Mouse (Mus musculus): ENCODE data around the gene Olfr544. TPM values are rescaled to one million over a fixed set of nuclear protein-coding genes. Genes with fewer than 3 reads are reported as not detected.

Gene Olfr544
- total RNA-seq, 2 experiments from 2014 or later = not detected

DNA sequence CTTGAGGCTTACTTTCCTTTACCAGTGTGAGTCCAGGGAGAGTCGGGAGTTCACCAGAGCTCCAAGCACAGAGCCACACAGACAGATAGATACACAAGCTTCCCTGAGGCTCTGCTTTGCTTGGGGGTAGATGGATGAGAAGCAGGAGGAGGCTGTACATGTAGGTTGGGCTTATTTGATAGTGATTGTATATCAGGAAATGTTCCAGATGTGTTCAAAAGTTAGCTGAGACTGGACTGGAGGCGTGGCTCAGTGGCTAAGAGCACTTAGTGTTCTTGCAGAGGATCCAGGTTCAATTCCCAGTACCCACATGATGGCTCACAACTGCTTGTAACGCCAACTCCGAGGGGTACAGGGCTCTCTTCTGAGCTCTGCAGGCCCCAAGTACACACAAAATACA, 9.7 kb downstream of the Olfr544 start:
- DNase-seq (ENCODE audit: low spot score in 2 of 2) = no peak

DNA sequence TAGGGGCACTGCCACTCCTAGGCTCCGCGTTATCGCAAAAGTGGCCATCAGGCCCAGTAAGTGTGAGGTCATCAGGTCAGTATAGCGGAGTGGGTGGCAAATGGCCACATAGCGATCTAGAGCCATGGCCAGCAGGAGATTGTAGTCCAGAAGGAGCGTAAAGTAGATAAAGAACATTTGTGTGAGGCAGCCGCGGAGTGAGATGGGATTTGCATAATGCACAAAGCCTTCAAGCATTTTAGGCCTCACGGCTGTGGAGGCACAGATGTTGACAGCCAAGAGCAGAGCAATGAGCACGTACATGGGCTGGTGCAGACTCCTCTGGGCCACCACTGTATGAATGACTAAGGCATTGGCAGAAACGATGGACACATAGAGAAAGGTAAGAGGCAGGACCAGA, 10.7 kb downstream of the Olfr544 start:
- DNase-seq (ENCODE audit: low spot score in 2 of 2) = no peak

DNA sequence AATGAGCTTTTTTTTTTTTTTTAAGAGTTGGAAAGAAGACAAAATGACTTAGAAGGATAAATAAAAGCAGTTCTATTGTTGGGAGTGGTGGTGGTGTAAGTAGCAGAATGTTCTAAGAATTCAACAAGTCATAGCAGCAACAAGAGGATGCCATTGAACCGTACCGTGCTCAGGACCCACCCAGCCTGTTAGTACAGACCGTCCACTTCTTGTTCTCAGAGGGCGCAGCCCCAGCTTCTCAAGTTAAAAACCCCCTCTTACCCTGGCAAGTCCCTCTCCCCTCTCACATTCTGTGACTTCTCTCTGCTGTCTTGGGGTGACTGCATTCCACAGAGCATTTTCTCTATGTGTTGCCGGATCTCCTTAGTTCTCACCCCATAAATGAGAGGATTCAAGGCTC, 11.5 kb downstream of the Olfr544 start:
- DNase-seq (ENCODE audit: low spot score in 2 of 2) = no peak

DNA sequence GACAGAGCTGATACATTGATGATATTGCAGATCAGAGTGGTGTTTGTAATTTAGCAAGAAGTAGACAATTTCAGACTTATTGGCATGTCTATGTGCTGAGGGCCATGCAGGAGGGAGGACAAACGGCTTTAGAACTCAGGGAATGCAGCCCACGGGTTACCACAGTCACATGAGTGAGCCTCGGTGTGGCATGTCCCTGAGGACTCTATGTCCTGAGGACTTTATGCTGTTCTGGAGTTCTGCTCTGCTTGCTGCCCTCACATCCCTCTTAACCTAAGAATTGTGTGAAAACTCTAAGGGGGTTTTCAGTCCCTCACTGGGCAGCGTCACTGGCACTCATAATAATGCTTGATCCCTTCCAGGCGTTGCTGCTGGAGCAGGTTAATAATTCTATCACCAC, 15.4 kb downstream of the Olfr544 start:
- no peak for DNase-seq (ENCODE audit: low spot score in 2 of 2)

DNA sequence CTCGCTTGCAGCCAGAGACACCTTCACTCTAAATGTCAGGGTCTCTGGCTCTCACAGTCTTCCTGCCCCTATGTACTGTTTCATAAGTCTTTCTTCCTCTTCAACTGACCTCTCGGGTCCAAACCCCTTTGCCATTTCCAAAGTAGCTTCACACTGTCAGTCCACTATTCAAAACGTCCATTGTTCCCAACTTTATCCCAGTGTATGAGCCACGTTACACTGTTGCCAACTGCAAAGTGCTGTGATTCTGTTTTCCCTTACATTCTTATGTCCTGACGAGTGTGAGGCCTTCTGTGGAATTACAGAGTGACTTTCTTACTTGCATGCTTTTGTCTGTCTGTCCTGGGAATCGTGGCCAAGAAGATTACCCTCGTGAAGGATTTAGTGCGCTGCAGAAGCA, 20.5 kb downstream of the Olfr544 start:
- DNase-seq (ENCODE audit: low spot score in 2 of 2) = no peak

DNA sequence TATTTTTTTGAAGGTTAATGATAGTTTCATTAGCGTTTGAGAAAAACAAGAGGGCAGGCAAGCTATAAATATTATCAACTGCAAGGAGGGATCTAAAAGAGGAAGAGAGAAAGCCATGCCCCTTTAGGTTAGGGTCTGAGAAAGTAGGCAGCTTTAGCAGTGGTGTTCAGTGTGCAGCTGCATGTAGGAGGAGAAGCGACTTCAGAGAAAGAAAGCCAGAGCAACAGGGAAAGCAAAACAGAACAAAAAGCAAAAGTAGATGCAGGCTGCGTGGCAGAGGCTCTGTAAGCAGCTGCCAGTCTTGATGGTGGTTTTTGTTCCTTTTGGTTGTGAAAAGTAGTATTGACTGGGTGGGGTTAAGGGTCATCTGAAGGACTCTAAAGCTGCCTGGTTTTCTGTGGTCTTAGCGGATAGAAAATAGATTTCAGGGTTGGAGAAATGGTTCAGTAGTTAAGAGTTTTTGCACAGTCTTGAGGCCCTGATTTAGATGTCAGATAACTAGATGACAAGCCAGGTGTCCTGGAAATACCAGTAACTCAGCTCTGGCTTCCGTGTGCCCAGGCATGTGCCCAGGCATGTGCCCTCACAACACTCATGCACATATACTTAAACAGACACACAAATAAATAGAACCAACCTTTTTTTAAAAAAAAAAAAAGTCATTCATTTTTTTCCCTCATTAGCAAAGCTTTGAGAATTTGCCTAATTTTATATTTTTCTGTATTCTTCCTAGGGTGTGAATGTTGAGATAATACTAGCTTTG, 29.3 kb downstream of the Olfr544 start:
- no peak for DNase-seq (ENCODE audit: low spot score in 2 of 2)

DNA sequence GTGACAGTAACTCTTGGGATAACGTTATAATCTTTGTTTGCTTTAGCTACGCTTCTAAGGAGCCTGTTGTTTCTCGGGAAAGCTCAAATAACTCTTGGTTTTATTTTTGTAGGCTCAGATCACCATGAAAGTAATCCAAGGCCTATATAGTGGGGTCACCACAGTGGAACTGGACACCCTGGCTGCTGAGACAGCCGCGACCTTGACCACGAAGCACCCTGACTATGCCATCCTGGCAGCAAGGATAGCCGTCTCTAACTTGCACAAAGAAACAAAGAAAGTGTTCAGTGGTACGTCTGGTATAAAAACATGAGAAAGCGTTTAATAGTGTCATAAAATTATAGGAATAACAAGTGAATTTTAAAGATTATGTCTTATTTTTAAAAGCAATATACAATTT, 41.7 kb downstream of the Olfr544 start:
- DNase-seq (ENCODE audit: low spot score in 2 of 2) = no peak

DNA sequence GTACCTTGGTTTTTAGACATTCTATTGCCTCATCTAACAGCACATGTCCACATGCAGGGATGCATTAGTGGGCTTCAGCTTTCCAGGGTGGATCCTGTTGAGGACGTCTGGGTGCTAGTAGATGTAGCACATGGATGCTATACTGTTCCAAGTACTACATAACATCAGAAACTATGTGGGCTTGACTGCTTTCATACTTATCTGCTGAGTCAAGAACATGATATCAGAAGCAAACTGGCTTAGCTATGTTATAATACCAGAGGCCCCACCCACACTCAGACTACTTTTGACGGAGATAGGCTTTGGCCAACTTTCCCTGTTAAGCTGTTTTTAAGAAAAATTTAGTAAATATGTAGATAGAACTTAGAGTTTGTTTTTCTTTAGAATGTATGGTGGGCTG, 43.8 kb downstream of the Olfr544 start:
- no peak for DNase-seq (ENCODE audit: low spot score in 2 of 2)

DNA sequence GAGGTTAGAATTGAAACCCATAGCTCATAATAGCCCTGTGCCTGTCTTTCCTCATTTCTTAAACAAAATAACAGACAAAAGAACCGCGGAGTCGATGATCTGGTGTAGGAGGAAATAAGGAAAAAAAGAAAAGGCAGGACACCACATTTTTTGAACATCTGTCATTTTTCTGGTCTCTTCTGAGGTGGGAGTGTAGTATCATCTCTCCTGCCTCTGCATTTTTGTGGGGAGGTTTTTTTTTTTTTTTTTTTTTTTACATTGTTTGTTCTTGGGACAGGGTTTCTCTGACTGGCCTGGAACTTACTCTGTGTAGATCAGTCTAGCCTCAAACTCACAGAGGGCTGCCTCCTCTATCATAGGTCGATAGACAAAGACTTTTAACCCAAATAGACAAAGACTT, 45.7 kb downstream of the Olfr544 start:
- no peak for DNase-seq (ENCODE audit: low spot score in 2 of 2)

DNA sequence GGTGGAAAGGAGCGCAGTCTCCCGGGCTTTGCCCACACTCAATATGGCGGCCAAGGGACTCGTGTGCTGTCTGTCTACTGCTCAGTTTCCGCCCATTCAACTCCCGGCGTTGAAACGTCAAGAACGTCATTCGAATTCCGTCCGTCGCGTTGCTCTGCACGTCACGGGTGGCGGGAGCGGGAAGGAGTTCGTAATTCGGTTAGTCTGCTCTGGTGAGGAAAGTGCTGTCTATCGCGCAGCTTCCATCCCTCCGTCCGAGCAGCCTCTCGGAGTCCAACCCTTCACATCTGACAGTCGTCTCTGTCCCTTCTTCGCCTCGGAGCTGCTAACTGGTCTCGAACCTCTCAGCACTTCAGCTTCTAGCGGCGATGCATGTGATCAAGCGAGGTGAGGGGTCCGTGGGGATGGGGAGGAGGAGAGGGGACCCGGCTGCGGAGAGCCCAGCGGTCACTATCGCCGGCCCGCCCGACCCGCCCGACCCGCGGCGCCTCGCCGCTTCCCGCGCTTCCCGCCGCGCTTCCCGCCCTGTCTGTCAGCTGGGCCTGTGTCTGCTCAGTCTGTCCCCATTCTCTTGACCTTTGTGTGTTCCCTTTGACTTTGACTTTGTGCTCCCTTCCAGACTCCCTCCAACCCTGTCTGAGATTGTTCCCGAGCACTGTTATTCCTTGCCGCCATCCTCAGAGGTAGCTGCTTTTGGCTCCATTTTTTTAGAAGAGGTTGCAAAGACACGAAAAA, 46.3 kb downstream of the Olfr544 start, which contains the start of gene Rrm1:
Gene Rrm1, plus strand, starts transcription at position 39 of the 735 bp plus-strand sequence.
- peak; percentile 75 to 91 for DNase-seq (ENCODE audit: low spot score in 2 of 2)

DNA sequence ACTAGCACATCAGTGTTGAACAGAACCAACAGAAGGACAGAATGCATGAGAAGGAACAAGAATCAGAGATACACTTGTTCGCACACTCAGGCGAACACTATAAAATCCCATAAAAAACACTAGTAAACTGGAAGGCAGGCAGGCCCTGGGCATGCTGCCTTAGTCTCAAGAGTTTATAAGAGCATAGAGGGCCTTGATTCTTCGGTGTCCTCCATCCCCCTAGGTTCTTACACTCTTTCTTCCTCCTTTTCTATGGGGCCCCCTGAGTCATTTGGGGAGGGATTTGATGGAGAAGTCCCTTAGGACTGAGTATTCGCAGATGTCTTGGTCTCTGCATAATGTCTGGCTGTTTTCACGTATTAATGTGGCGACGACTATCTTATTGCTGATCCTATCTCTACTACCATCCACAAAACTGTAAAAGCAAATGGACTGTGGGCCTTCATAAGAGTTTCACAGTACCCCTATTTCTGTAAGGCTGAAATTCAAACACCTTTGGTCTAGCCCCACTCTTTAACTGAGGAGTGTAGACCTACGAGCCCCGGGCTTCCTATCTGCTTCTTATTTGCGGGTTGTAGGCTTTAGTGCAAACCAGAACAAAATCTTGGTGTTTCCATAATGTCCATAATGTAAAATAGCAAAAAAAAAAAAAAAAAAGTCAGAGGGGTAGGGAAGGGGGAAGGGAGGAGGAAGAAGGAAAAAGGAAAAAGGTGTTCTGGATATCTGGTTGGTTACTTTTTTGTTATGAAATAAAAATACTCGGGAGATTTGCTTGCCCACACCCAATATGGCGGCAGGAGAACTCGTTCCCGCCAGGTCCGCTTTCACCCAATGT, 47.1 kb downstream of the Olfr544 start:
- DNase-seq (ENCODE audit: low spot score in 2 of 2) = no peak

DNA sequence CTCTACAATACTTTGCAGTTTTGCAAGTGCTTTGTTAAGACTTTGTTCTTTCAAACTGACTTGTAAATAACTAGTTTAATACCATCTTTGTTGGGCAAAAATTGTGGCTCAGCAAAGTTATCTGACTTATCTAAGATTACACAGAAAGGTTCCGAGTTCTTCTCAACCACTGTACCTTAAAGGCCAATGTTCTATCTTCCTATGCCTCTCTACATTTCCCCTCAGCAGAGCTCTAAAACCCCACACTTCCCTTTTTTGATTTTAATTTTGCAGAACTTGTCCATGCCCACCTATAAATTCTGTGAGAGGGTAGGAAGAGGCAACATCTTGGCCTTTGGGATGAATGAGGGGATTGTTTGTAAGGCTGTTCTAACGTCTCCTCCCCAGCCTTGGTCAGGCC, 53.8 kb downstream of the Olfr544 start:
- no peak for DNase-seq (ENCODE audit: low spot score in 2 of 2)

Other genes starting within 250 kb of the Olfr544 start
- gene Rhog, start 232.3 kb downstream of the Olfr544 start, total RNA-seq (2021) = 10 to 100 TPM; 42.9 to 43.5 TPM
- 100 to 1,000 TPM; 248 to 260 TPM for gene Stim1, start 220.5 kb downstream of the Olfr544 start, total RNA-seq (2021)
- 10 to 100 TPM; 49.5 to 52.2 TPM for gene Rrm1, start 46.6 kb downstream of the Olfr544 start, total RNA-seq (2021)
- gene Olfr543, start 6.6 kb downstream of the Olfr544 start, total RNA-seq (2021) = not detected
- gene Olfr545, start 11.3 kb upstream of the Olfr544 start, total RNA-seq (2021) = not detected
- gene Olfr547, start 46.4 kb upstream of the Olfr544 start, total RNA-seq (2021) = not detected
- gene Olfr548-ps1, start 52.6 kb upstream of the Olfr544 start, total RNA-seq (2021) = not detected
- gene Olfr549, start 61.6 kb upstream of the Olfr544 start, total RNA-seq (2021) = not detected
- 1 to 10 TPM; 4.7 to 6.4 TPM for gene Trim21, start 77.2 kb upstream of the Olfr544 start, total RNA-seq (2021)
- under 1 TPM in 1 of 2 experiments, not detected in 1; 0.10 TPM for gene Olfr550, start 83.1 kb upstream of the Olfr544 start, total RNA-seq (2021)
- not detected for gene Olfr551, start 103.6 kb upstream of the Olfr544 start, total RNA-seq (2021)
- gene Olfr552, start 109.5 kb upstream of the Olfr544 start, total RNA-seq (2021) = not detected
- not detected for gene Olfr553, start 129.9 kb upstream of the Olfr544 start, total RNA-seq (2021)
- not detected for gene Olfr554, start 150.1 kb upstream of the Olfr544 start, total RNA-seq (2021)
- gene Olfr555, start 170.5 kb upstream of the Olfr544 start, total RNA-seq (2021) = not detected
- not detected for gene Olfr556, start 176.6 kb upstream of the Olfr544 start, total RNA-seq (2021)
- 1 to 10 TPM; 7.2 to 9.0 TPM for gene Trim68, start 199.0 kb upstream of the Olfr544 start, total RNA-seq (2021)
- gene Olfr557, start 207.6 kb upstream of the Olfr544 start, total RNA-seq (2021) = not detected
- 1 to 10 TPM; 3.3 to 5.2 TPM for gene Olfr558, start 213.9 kb upstream of the Olfr544 start, total RNA-seq (2021)
- not detected for gene Olfr33, start 230.8 kb upstream of the Olfr544 start, total RNA-seq (2021)
- not detected for gene Olfr559, start 239.2 kb upstream of the Olfr544 start, total RNA-seq (2021)